Mouse (Mus musculus) heart, postnatal 0 days (tissue): Measurements from ENCODE around the gene Arntl.

Source experiments
- CTCF ChIP-seq: IDR thresholded peaks from 2 replicates; pipeline ENCODE4 v1.5.1; 2016; ENCODE audit warnings: antibody characterized with exemption, control low read depth, low read depth
- EP300 ChIP-seq: IDR thresholded peaks from 2 replicates; pipeline ENCODE4 v1.6.1; 2016; ENCODE audit warnings: antibody characterized with exemption, low read depth

GRCm38 (mm10) chr7:113246512-113246911 is 39.2 kb downstream of the Arntl start:
- TF ChIP-seq CTCF (no peak), EP300 (no peak)
